Mouse (Mus musculus): Measurements from ENCODE around the gene Avil.
"Not testable (repeated sequence)": the region's sequence is repeated elsewhere in the genome, so short reads cannot be mapped to it uniquely, and the experiment has no call there.

DNA sequence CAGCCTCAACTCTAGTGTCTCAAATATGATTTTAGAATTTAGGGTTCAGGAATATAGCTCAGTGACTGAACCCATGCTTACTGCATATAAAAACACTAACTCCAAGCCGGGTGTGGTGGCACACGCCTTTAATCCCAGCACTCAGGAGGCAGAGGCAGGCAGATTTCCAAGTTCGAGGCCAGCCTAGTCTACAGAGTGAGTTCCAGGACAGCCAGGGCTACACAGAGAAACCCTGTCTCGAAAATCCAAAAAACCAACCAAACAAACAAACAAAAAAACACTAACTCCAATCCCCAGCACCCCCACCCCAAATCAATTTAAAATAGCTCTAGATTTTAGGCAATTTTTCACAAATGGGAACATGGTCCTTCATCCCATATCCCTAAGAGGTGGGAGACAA is 61.6 kb downstream of the Avil start:
- TF ChIP-seq CTCF (IDR thresholded peaks at IDR 0.05; ENCODE audit: low read depth); EP300 (optimal IDR thresholded peaks at IDR 0.05): not testable (repeated sequence)

Data from stomach, postnatal 0 days (tissue).